Mouse (Mus musculus): ENCODE data around the gene Zic5.

GRCm38 (mm10) chr14:122424441-122424840 is 41.0 kb downstream of the Zic5 start:
- TF ChIP-seq CTCF (IDR thresholded peaks at IDR 0.05; ENCODE audit: insufficient read depth, low read depth, low read length) (no peak), POLR2A (IDR thresholded peaks at IDR 0.05; ENCODE audit: insufficient read depth, low read depth, low read length) (no peak)

Data from olfactory bulb, adult 2 months (tissue).